Mouse (Mus musculus) layer of hippocampus, adult 2 months (tissue): ENCODE measurements around the gene Lrrn3. TPM values are rescaled to one million over a fixed set of nuclear protein-coding genes. Genes with fewer than 3 reads are reported as not detected.

ENCODE experiments used
- DNase-seq, 2 experiments: peaks; one replicate each; pipeline ENCODE4 v3.0.0; 2022; ENCODE audit warnings: low spot score in 2 of 2
- H3K27ac ChIP-seq: fragments of 200-600 bp; 2 replicates; pipeline ENCODE4 v1.8.1; 2022
- H3K4me3 ChIP-seq: fragments of 200-600 bp; 2 replicates; pipeline ENCODE4 v1.8.1; 2022; ENCODE audit warnings: mild to moderate bottlenecking
- CTCF ChIP-seq: fragments of 200-600 bp; conservative IDR thresholded peaks from 2 replicates; pipeline ENCODE4 v1.8.1; 2022; ENCODE audit warnings: antibody characterized with exemption, mild to moderate bottlenecking, moderate library complexity
- total RNA-seq, 2 experiments: library from RNA; stranded (reverse); gene quantifications; 2 replicates each; pipeline ENCODE4 v1.2.3; 2021

Gene Lrrn3
- total RNA-seq, 2 experiments from 2014 or later, result 63.6 to 70.4 TPM

- no peak for TF ChIP-seq CTCF
- no peak overlapping the region for H3K4me3 ChIP-seq
- no peak for DNase-seq
- H3K27ac ChIP-seq, result no peak overlapping the region
Observed at GRCm38 (mm10) chr12:41417961-41418360, 68.3 kb downstream of the Lrrn3 start.

- H3K4me3 ChIP-seq, result no peak overlapping the region
- DNase-seq, result no peak
- H3K27ac ChIP-seq, result no peak overlapping the region
- no peak for TF ChIP-seq CTCF
Observed at GRCm38 (mm10) chr12:41417099-41417498, 69.1 kb downstream of the Lrrn3 start.

- Histone ChIP-seq H3K27ac (no peak overlapping the region), H3K4me3 (no peak overlapping the region)
- DNase-seq, result no peak
- TF ChIP-seq CTCF, result no peak
Observed at GRCm38 (mm10) chr12:41416635-41417034, 69.6 kb downstream of the Lrrn3 start.

DNA sequence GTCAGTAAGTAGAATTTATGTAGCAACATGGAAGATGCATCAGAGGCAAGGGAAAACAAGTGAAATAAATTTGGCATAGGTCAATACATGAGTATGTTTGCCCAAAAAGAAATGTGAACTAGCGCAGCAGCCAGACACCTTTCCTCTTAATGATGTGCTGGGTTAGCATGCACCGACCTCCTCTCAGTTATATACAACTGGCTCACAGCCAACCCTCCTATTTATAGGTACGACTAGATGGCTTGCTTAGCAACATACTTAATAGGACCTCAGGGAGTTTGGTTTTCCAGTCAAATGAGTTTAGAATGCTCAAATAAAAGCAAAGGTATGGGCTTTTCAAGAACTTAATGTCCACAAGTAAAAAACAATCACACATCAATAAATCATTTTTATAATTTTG is 76.8 kb downstream of the Lrrn3 start:
- TF ChIP-seq CTCF, result no peak
- no peak for DNase-seq
- H3K27ac ChIP-seq, result no peak overlapping the region
- no peak overlapping the region for H3K4me3 ChIP-seq

GRCm38 (mm10) chr12:41401923-41402322 is 84.3 kb downstream of the Lrrn3 start:
- Histone ChIP-seq H3K27ac (no peak overlapping the region), H3K4me3 (no peak overlapping the region)
- TF ChIP-seq CTCF, result no peak
- no peak for DNase-seq
